Mouse (Mus musculus) cortical plate, adult 2 months (tissue): ENCODE data around the gene Cacnb4. TPM values are rescaled to one million over a fixed set of nuclear protein-coding genes. Genes with fewer than 3 reads are reported as not detected.

Experiments
- H3K27ac ChIP-seq: fragments of 200-500 bp; 2 replicates; pipeline ENCODE4 v1.5.1; 2012; ENCODE audit warnings: low read length, control low read depth, inconsistent platforms; ENCODE audit not compliant: insufficient read depth
- H3K4me1 ChIP-seq: fragments of 200-500 bp; 2 replicates; pipeline ENCODE4 v1.6.1; 2011; ENCODE audit warnings: low read length; ENCODE audit not compliant: control insufficient read depth, insufficient read depth
- H3K4me3 ChIP-seq: fragments of 200-500 bp; 2 replicates; pipeline ENCODE4 v1.5.1; 2011; ENCODE audit warnings: mild to moderate bottlenecking, low read length, control low read depth; ENCODE audit not compliant: insufficient read depth
- CTCF ChIP-seq: fragments of 200-500 bp; IDR thresholded peaks from 2 replicates; pipeline ENCODE4 v1.5.1; 2011; ENCODE audit warnings: mild to moderate bottlenecking, control low read depth, low read length; ENCODE audit not compliant: insufficient read depth; ENCODE audit errors: extremely low read depth
- POLR2A ChIP-seq: fragments of 200-500 bp; IDR thresholded peaks from 2 replicates; pipeline ENCODE4 v1.6.1; 2011; ENCODE audit warnings: mild to moderate bottlenecking, low read length, control low read depth; ENCODE audit not compliant: insufficient read depth; ENCODE audit errors: extremely low read depth
- polyA plus RNA-seq: library from polyadenylated mRNA; depleted of rRNA; stranded (reverse); fragments of >200 nt; gene quantifications from 2 replicates; pipeline ENCODE4 v1.2.3, GENCODE M21; 2012; rRNA removed

Gene Cacnb4
- polyA plus RNA-seq, result 66.9 and 70.3 TPM in 2 replicates

DNA sequence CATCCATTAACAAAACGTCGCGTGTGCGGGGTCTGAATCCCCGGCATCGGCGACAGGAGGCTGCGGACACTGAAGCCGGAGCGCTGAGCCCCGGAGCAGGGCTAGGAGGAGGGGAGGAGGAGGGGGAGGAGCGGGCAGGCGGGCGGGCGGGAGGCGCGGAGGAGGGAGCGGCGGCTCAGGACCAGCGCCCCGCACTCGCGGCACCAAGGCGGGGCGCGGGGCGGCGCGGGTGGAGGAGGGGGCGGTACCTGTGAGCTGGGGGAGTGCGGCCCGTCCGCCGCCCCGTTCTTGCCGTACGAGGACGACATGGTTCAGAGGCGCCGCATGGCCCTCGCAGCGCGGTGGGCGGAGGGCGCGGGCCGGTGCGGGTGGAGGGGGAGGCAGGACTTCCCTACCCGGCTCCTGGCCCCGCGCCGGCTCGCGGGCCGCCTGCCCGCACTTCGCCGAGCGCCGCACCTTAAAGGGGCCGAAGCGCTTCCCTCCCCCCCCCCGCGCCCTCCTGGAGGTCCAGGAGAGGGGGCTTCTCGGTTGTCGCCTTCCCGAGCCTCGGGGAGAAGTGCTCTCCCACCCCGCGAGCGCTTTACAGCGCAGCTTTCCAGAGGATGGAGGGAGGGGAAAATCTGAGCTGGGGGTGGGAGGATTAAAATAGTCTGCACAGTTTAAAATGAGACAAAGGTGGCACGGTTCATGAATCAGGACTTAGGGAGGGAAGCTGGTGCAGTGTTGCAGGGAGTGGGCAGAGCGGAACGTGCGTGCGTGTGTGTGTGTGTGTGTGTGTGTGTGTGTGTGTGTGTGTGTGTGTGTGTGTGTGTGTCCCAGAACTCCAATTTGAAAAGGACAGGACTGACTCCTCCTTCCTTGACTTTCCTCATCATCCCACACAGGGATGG is at the start of gene Cacnb4:
TSS of gene Cacnb4 (minus strand) at position 809 of the 890 bp plus-strand sequence.
- Histone ChIP-seq H3K4me3 (peak within 1 kb of the TSS; percentile 98), H3K27ac (peak within 1 kb of the TSS; percentile 76), H3K4me1 (peaks cover 7% of the 10 kb centered on the region)
- TF ChIP-seq POLR2A (no peak; the same call in 1 of the 2 replicates), CTCF (no peak)

DNA sequence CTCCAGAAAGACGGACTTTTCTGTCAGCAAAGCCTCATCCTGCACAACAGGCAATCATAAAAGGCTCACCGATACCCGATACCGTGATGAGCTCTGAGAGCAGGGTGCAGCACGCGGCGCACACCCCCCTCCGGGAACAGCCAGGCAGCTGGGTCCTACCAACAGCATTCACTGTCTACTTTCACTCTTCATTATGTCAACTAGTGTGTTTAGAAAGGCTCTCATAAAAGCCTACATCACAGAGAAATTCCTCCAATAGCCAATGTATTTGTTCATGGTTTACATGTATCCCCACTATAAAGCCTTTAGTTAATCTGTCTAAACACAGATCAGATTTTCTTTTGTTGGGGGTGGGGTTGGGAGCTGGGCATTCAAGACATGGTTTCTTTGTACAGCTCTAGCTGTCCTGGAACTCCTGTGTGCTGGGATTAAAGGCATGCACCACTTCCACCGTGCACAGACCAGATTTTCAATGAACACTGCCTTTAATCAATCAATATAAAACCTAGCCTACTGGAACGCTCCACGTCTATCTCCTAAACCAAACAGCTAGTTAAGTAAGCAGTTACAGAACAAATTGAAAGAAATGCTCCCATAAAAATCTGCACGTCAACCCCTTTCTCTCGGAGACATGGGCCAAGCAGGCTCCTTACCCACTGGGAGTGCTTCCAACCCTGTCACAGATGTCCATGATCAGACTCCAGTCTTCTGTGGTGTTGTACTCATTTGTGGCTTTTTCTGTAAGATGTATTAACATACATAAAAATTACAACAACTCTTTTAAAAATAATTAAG is 43.8 kb upstream of the Cacnb4 start:
- TF ChIP-seq POLR2A, result no peak
- TF ChIP-seq CTCF, result no peak
- no peak overlapping the region for H3K4me3 ChIP-seq
- peaks cover 2% of the 10 kb centered on the region; the same call in 1 of the 2 replicates for H3K4me1 ChIP-seq
- no peak overlapping the region for H3K27ac ChIP-seq

- H3K4me1 ChIP-seq, result peaks cover 7% of the 10 kb centered on the region
- no peak overlapping the region for H3K27ac ChIP-seq
- no peak overlapping the region for H3K4me3 ChIP-seq
- TF ChIP-seq CTCF, result no peak
These were observed 40.4 kb upstream of the Cacnb4 start for GRCm38 (mm10) chr2:52717076-52717475.

DNA sequence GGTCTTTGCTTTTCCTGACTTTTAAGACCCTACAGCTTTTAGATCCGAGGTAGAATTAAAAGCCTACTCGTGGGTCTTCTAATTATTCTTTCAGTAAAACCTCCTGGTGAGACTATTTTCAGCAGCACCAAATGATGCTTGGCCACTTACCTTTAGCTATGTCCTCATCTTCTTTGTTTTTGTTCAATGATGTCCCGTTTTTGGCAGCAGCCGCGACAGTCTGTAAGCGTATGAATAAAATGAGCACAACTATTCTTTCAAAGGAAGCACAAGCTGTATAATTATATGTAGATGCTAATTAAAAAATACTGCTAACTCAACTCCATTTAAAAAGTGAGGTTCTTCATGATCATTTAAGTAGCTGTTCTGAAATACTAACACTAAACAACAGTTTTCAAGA is 38.9 kb upstream of the Cacnb4 start:
- no peak overlapping the region for H3K27ac ChIP-seq
- no peak overlapping the region for H3K4me3 ChIP-seq
- H3K4me1 ChIP-seq, result peaks cover 7% of the 10 kb centered on the region
- TF ChIP-seq CTCF (no peak), POLR2A (no peak)

DNA sequence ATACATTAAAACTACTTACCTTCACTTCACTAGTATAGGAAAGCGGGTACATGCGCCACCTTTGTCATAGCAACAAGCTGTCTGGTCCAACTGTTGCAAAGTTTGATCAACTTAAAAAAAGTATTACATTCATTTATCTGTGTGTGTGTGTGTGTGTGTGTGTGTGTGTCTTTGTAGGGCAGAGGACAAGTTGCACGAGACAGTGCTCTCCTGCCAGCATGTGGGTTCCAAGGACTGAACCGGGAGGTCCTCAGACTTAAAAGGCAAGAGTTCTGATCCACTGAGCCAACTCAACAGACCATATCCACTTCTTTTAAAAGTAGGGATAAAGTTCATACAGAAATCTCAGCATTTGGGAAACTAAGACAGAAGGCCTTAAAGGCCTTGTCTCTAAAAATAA is 37.5 kb upstream of the Cacnb4 start:
- peaks cover 7% of the 10 kb centered on the region for H3K4me1 ChIP-seq
- no peak overlapping the region for H3K4me3 ChIP-seq
- peak overlapping the region; percentile 48; the same call in 1 of the 2 replicates for H3K27ac ChIP-seq
- TF ChIP-seq POLR2A (no peak), CTCF (no peak)

DNA sequence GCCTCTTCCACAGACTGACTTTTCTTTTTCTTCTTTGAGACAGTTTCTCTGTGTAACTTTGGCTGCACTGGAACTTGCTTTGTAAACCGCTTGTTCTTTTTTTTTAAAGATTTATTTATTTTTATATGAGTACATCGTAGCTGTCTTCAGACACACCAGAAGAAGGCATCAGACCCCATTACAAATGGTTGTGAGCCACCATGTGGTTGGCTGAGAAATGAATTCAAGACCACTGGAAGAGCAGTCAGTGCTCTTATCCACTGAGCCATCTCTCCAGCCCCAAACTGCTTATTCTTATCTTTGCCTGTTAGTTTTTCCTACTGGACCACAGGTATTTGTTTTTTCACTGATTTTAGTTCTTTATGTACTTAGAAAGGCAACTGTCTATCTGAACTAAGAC is 34.2 kb upstream of the Cacnb4 start:
- TF ChIP-seq POLR2A (no peak), CTCF (no peak)
- Histone ChIP-seq H3K4me1 (peaks cover 5% of the 10 kb centered on the region), H3K27ac (no peak overlapping the region), H3K4me3 (no peak overlapping the region)

GRCm38 (mm10) chr2:52709417-52709816 is 32.8 kb upstream of the Cacnb4 start:
- H3K4me1 ChIP-seq, result peaks cover 3% of the 10 kb centered on the region; the same call in 1 of the 2 replicates
- TF ChIP-seq CTCF, result no peak
- no peak for TF ChIP-seq POLR2A
- no peak overlapping the region for H3K27ac ChIP-seq
- no peak overlapping the region for H3K4me3 ChIP-seq

DNA sequence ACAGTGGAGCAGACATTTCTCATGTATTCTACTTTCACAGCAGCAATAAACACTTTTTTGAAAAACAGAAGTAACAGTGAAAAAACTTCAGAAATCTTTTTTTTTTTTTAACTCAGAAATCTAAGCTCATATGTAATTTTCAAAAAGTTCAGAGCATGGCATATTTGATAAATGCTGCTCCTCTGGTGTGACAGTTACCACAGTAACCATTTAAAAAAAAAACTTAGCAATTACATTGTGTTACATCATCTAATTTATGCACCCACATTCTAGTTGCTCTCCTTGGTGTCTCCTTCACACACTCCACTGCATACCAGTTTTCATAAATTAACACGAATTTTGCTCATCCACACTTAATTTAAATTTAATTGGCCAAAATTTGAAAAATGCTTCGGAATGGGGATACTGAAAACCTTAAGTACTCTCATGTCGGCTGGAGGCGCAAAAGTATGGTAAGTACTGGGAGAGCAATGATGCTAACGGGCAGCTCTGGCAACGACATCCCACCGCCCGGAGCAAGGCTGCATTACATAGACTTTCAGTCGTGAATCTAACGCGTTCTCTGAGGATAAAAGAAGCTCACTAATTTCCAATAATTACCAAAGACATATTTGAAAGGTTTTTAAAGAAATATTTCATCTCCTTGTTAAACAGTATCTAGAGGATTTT is 24.9 kb upstream of the Cacnb4 start:
- Histone ChIP-seq H3K4me1 (peaks cover 1% of the 10 kb centered on the region; the same call in 1 of the 2 replicates), H3K27ac (no peak overlapping the region), H3K4me3 (no peak overlapping the region)
- TF ChIP-seq CTCF (no peak), POLR2A (no peak)

DNA sequence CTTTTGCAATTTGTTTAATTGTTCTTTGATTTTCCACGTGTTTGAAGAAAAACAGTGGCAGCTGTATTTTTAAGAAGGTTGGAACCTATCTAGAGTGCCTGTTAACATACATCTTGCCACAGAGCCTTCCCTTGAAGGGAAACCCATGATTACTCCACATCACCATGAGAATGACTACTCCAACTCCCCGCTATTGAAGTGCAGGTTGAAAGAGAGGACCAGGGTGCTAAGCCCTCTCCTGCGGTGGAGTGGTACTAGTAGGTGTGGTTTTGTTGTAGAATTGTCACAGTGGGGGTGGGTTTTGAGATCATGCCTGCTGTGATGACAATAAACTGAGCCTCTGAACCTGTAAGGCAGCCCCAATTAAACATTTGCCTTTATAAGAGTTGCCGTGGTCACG is 23.7 kb upstream of the Cacnb4 start:
- Histone ChIP-seq H3K4me1 (peaks cover 1% of the 10 kb centered on the region; the same call in 1 of the 2 replicates), H3K27ac (no peak overlapping the region), H3K4me3 (no peak overlapping the region)
- TF ChIP-seq CTCF (no peak), POLR2A (no peak)
